Mouse (Mus musculus): ENCODE measurements around the gene A1bg. TPM values are rescaled to one million over a fixed set of nuclear protein-coding genes. Genes with fewer than 3 reads are reported as not detected.

A1bg gene
- polyA plus RNA-seq, 1 experiment from 2014 or later = not detected

DNA sequence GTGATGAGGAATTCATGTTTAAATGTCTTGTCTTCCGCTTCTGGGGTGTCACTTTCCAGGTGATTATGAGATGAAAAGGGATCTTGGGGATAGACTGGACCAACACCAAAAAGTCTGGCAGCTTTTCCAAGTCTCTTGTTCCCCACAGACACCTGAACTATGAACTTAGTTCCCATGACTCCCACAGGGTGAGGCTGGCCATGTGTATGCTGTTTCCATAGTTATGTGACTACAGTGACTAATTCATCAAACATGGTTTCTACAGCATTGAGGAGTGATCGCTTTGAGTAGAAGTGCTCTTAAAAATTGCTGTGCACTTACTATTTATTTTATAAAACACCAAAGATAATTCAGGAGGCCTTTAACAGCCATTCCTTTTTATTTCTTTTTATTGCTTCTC lies 34.1 kb downstream of the A1bg start:
- Histone ChIP-seq H3K9ac (ENCODE audit: low read length) (no peak overlapping the region), H3K4me1 (ENCODE audit: control insufficient read depth, insufficient read depth, low read length) (peaks cover 5% of the 10 kb centered on the region; the same call in 1 of the 2 replicates), H3K4me2 (ENCODE audit: low read depth, low read length) (no peak overlapping the region), H3K36me3 (ENCODE audit: control insufficient read depth, insufficient read depth) (no peaks in the 10 kb centered on the region), H3K4me3 (ENCODE audit: low read length) (no peak overlapping the region), H3K27ac (ENCODE audit: low read length) (no peak overlapping the region), H3K9me3 (replicated peaks; ENCODE audit: control insufficient read depth, low read length) (no peaks in the 10 kb centered on the region), H3K27me3 (ENCODE audit: control insufficient read depth, insufficient read depth, low read length) (no peaks in the 10 kb centered on the region)
- no peak for ATAC-seq (replicated peaks; ENCODE audit: extremely low read depth, insufficient read depth, low FRiP score)
- 82% methylated on average over 2 of the region's 2 CpGs for WGBS

DNA sequence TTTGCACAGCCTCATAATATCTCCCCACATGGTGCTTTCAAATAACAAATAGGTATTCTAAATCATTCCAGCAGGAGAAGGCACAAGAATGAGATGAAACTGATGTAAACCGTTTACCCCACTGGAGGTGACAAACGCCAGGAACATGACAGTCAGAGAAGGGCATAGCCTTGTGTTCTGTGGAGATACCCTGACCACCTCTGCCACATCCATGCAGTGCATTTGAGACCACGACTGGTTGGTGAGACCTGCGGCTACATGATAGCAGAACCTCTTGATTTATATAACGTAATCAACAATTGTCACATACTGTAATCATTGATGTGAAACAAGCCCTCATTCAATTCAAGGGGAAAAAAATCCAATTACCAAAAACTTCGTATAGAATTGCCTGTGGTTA lies 47.1 kb downstream of the A1bg start:
- no peak overlapping the region for H3K9ac ChIP-seq (ENCODE audit: low read length)
- no peaks in the 10 kb centered on the region for H3K4me1 ChIP-seq (ENCODE audit: control insufficient read depth, insufficient read depth, low read length)
- no peaks in the 10 kb centered on the region for H3K36me3 ChIP-seq (ENCODE audit: control insufficient read depth, insufficient read depth)
- no peak for ATAC-seq (replicated peaks; ENCODE audit: extremely low read depth, insufficient read depth, low FRiP score)
- H3K4me3 ChIP-seq (ENCODE audit: low read length) = no peak overlapping the region
- 78% methylated on average over 6 of the region's 6 CpGs for WGBS
- no peaks in the 10 kb centered on the region for H3K9me3 ChIP-seq (replicated peaks; ENCODE audit: control insufficient read depth, low read length)
- no peaks in the 10 kb centered on the region for H3K27me3 ChIP-seq (ENCODE audit: control insufficient read depth, insufficient read depth, low read length)
- H3K4me2 ChIP-seq (ENCODE audit: low read depth, low read length) = no peak overlapping the region
- no peak overlapping the region for H3K27ac ChIP-seq (ENCODE audit: low read length)

DNA sequence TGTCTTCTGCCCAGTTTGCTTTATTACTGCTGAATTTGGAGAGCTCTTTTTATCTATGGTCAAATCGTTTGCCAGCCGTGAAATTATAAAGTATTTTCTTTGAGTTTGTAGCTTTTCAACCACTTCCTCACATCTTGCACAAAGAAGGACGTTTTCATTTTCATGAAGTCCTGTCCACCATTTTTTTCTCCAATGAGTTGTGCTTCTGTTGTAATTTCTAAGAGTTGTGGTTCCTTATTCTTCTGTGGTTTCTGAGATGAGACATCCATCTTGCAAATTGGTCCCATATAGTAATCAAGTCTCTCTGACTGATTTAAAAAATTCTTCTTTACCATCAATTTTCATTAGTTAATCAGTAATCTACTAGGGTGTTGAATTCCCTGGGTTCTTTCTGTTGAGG lies 60.4 kb downstream of the A1bg start:
- H3K27me3 ChIP-seq (ENCODE audit: control insufficient read depth, insufficient read depth, low read length) = no peaks in the 10 kb centered on the region
- no peak overlapping the region for H3K27ac ChIP-seq (ENCODE audit: low read length)
- H3K9me3 ChIP-seq (replicated peaks; ENCODE audit: control insufficient read depth, low read length) = peaks cover 4% of the 10 kb centered on the region; the same call in 1 of the 2 replicates
- H3K4me2 ChIP-seq (ENCODE audit: low read depth, low read length) = no peak overlapping the region
- ATAC-seq (replicated peaks; ENCODE audit: extremely low read depth, insufficient read depth, low FRiP score) = no peak
- 70% methylated on average over 3 of the region's 3 CpGs for WGBS
- no peaks in the 10 kb centered on the region for H3K36me3 ChIP-seq (ENCODE audit: control insufficient read depth, insufficient read depth)
- H3K4me3 ChIP-seq (ENCODE audit: low read length) = no peak overlapping the region
- H3K4me1 ChIP-seq (ENCODE audit: control insufficient read depth, insufficient read depth, low read length) = no peaks in the 10 kb centered on the region
- H3K9ac ChIP-seq (ENCODE audit: low read length) = no peak overlapping the region

DNA sequence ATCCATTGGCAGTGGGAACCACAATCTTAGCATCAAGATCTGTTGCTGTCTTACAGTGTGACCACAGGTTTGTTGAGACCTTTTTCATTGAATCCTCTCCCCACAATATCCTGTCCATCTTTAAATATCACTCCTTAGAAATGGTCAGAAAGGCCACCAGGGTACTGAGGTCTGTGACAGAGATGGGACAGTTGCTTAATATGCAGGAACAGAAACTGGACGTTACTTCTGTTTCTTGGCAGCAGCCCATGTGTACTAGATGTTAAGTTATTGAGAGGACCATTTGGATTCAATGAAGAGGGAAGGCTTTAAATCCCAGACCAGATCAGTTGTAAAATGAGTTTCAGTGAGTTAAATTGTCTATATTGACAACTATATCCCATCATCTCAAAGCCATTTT lies 67.7 kb downstream of the A1bg start:
- WGBS = 66% methylated on average over 1 of the region's 1 CpGs
- Histone ChIP-seq H3K27me3 (ENCODE audit: control insufficient read depth, insufficient read depth, low read length) (no peaks in the 10 kb centered on the region), H3K4me1 (ENCODE audit: control insufficient read depth, insufficient read depth, low read length) (peaks cover 9% of the 10 kb centered on the region), H3K9me3 (replicated peaks; ENCODE audit: control insufficient read depth, low read length) (peaks cover 3% of the 10 kb centered on the region; the same call in 1 of the 2 replicates), H3K4me2 (ENCODE audit: low read depth, low read length) (no peak overlapping the region), H3K36me3 (ENCODE audit: control insufficient read depth, insufficient read depth) (no peaks in the 10 kb centered on the region), H3K9ac (ENCODE audit: low read length) (no peak overlapping the region), H3K4me3 (ENCODE audit: low read length) (no peak overlapping the region), H3K27ac (ENCODE audit: low read length) (no peak overlapping the region)
- ATAC-seq (replicated peaks; ENCODE audit: extremely low read depth, insufficient read depth, low FRiP score) = no peak

DNA sequence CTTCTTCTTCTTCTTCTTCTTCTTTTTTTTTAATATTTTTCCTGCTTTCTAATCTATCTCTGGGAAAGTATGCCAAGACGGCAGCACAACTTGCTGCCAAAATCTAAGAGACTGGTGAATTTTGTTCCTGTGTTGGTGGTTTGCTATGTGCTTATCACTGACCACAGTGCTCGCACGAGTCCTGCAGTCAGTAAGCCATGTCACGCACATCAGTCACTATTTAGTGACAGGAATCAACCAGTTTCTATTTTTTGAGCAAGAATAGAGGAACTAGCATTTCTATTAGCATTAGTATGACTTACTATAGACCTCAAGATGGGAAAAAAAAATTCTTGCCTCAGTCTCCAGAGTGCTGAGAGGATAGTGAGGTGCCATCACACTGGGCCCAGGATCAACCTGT lies 68.7 kb downstream of the A1bg start:
- peaks cover 3% of the 10 kb centered on the region; the same call in 1 of the 2 replicates for H3K9me3 ChIP-seq (replicated peaks; ENCODE audit: control insufficient read depth, low read length)
- no peak overlapping the region for H3K27ac ChIP-seq (ENCODE audit: low read length)
- no peaks in the 10 kb centered on the region for H3K36me3 ChIP-seq (ENCODE audit: control insufficient read depth, insufficient read depth)
- H3K27me3 ChIP-seq (ENCODE audit: control insufficient read depth, insufficient read depth, low read length) = no peaks in the 10 kb centered on the region
- H3K4me3 ChIP-seq (ENCODE audit: low read length) = no peak overlapping the region
- WGBS = 67% methylated on average over 4 of the region's 4 CpGs
- H3K4me2 ChIP-seq (ENCODE audit: low read depth, low read length) = no peak overlapping the region
- ATAC-seq (replicated peaks; ENCODE audit: extremely low read depth, insufficient read depth, low FRiP score) = no peak
- peaks cover 9% of the 10 kb centered on the region for H3K4me1 ChIP-seq (ENCODE audit: control insufficient read depth, insufficient read depth, low read length)
- H3K9ac ChIP-seq (ENCODE audit: low read length) = no peak overlapping the region

DNA sequence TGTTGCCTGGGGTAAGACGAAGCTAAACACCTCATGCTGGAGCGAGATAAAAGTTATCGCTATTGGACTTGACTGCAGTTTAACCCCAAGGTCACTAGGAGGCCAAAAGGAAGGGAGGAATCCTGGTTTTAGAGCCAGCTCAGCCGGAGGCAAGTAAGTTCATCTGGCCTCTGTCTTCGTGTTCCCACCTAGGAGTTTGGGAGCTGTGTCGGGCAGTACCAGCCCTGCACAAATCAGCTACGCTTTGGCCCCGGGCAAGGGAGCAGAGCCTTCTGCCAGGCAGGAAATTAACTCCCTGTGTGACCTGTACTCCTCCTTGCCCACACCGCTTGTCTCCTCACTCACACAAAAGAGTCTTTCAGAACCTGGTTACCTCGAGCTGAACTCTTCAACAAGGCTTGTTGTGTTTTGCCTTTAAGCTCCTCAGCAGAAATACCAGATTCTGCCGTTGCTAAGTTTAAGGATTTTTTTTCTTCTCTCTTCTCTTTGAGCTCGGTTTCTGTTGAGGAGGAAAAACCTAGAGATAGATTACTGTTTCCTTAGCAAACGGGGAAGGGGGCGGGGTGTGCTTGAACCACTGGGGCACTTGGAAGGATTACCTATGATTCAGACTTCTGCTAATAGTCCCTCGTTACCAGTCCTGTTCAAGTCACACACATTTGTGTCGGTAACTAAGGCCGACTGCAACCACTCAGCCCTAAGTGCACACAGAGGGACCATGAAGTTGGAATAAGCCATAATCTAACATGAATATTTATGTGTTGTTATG lies 69.4 kb downstream of the A1bg start, which contains the start of gene Fam84b:
Gene Fam84b (minus strand): TSS at position 548 of the 769 bp plus-strand sequence.
- H3K27ac ChIP-seq (ENCODE audit: low read length) = no peak within 1 kb of the TSS
- peaks cover 3% of the 10 kb centered on the region; the same call in 1 of the 2 replicates for H3K9me3 ChIP-seq (replicated peaks; ENCODE audit: control insufficient read depth, low read length)
- H3K27me3 ChIP-seq (ENCODE audit: control insufficient read depth, insufficient read depth, low read length) = no peaks in the 10 kb centered on the region
- H3K36me3 ChIP-seq (ENCODE audit: control insufficient read depth, insufficient read depth) = no peaks in the 10 kb centered on the region
- H3K9ac ChIP-seq (ENCODE audit: low read length) = no peak within 1 kb of the TSS
- ATAC-seq (replicated peaks; ENCODE audit: extremely low read depth, insufficient read depth, low FRiP score) = peak; percentile 41; the same call in 1 of the 2 replicates
- peak within 1 kb of the TSS; percentile 22 for H3K4me2 ChIP-seq (ENCODE audit: low read depth, low read length)
- H3K4me3 ChIP-seq (ENCODE audit: low read length) = no peak within 1 kb of the TSS
- peaks cover 9% of the 10 kb centered on the region for H3K4me1 ChIP-seq (ENCODE audit: control insufficient read depth, insufficient read depth, low read length)
- WGBS = 25% methylated on average over 17 of the region's 17 CpGs

DNA sequence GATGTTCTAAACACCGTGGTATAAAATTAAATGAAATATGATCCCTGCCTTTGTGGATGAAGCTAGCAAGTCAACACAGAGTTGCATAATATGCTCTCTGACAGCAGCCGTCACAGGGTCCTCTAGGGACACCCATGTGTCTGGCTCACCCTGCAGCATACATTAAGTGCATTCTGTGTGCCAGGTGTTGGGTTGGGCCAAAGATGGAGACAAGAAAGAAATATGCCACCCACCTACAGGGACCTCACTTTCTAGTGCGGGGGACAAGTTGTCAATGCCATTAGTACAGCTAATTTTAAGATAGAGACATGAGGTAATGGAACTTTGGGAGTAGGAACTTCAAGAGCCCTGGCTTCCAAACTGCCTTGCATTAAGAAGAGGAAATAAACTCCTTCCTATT lies 74.2 kb downstream of the A1bg start:
- 61% methylated on average over 3 of the region's 3 CpGs for WGBS

More for the DNA sequence above, 74.2 kb downstream of the A1bg start:
- H3K27me3 ChIP-seq (ENCODE audit: control insufficient read depth, insufficient read depth, low read length) = no peaks in the 10 kb centered on the region
- H3K27ac ChIP-seq (ENCODE audit: low read length) = no peak overlapping the region
- peaks cover 8% of the 10 kb centered on the region for H3K4me1 ChIP-seq (ENCODE audit: control insufficient read depth, insufficient read depth, low read length)
- no peak overlapping the region for H3K4me3 ChIP-seq (ENCODE audit: low read length)
- no peak overlapping the region for H3K9ac ChIP-seq (ENCODE audit: low read length)
- no peaks in the 10 kb centered on the region for H3K9me3 ChIP-seq (replicated peaks; ENCODE audit: control insufficient read depth, low read length)
- ATAC-seq (replicated peaks; ENCODE audit: extremely low read depth, insufficient read depth, low FRiP score) = no peak
- H3K4me2 ChIP-seq (ENCODE audit: low read depth, low read length) = no peak overlapping the region
- no peaks in the 10 kb centered on the region for H3K36me3 ChIP-seq (ENCODE audit: control insufficient read depth, insufficient read depth)

Other genes starting within 250 kb of the A1bg start
- 3.9 and 5.9 TPM in 2 replicates for gene Fam84b, start 69.2 kb downstream of the A1bg start, polyA plus RNA-seq (2015; fragmentation: Nextera tagmentation; extraction: Ambion mirVana)

Data from heart, embryonic 16.5 days (tissue).